Comparison of ENCODE assay signal across 11 mouse cellular contexts in genomic region chr5:102629362-102629771, GRCm38 (mm10).
DNase-seq lines count a peak whose midpoint lies in the region; ATAC-seq and TF ChIP-seq lines count a peak whose summit lies in the region.
"Had no signal": no experiment of that assay in that cellular context is flagged by ENCODE, and none has a peak within 500 bp of the region (broad histone marks: within the 10 kb centered on the region; RNA-seq: fewer than 3 reads in every experiment).

No protein-coding gene starts in this region.

- no peak overlapping the region for H3K4me2 ChIP-seq in lung, postnatal 0 days (replicated peaks; ENCODE audit: low read depth, low read length)
- H3K4me2 ChIP-seq: forebrain, embryonic 12.5 days had no signal

- peaks cover 15% of the 10 kb centered on the region for H3K4me1 ChIP-seq in bone marrow macrophage, adult 2 months (ENCODE audit: control insufficient read depth, insufficient read depth, low read length)
- H3K4me1 ChIP-seq in lung, postnatal 0 days (ENCODE audit: insufficient read depth, low read depth, low read length) = no peaks in the 10 kb centered on the region; the same call in 1 of the 2 replicates
- H3K4me1 ChIP-seq in thymus, adult 2 months (replicated peaks; ENCODE audit: control insufficient read depth, insufficient read depth, low read length) = no peaks in the 10 kb centered on the region
- H3K4me1 ChIP-seq: forebrain, embryonic 12.5 days had no signal

- TF ChIP-seq EP300 in lung, postnatal 0 days (IDR thresholded peaks at IDR 0.05) = no peak

- no peak overlapping the region for H3K4me3 ChIP-seq in bone marrow macrophage, adult 2 months (ENCODE audit: insufficient read depth, low read length)
- H3K4me3 ChIP-seq in lung, postnatal 0 days (ENCODE audit: low read depth, low read length) = no peak overlapping the region
- H3K4me3 ChIP-seq in thymus, adult 2 months (ENCODE audit: control insufficient read depth, insufficient read depth, low read length) = no peak overlapping the region
- H3K4me3 ChIP-seq: forebrain, embryonic 12.5 days had no signal

- H3K27me3 ChIP-seq in lung, postnatal 0 days (replicated peaks; ENCODE audit: insufficient read depth, low read length) = no peaks in the 10 kb centered on the region
- H3K27me3 ChIP-seq in thymus, adult 2 months (ENCODE audit: control insufficient read depth, insufficient read depth, low read length) = no peaks in the 10 kb centered on the region
- H3K27me3 ChIP-seq: forebrain, embryonic 12.5 days had no signal

- no peak overlapping the region for H3K9ac ChIP-seq in lung, postnatal 0 days (replicated peaks; ENCODE audit: low read depth)
- H3K9ac ChIP-seq: forebrain, embryonic 12.5 days had no signal

- H3K36me3 ChIP-seq in lung, postnatal 0 days (ENCODE audit: insufficient read depth, low read length) = no peaks in the 10 kb centered on the region
- no peaks in the 10 kb centered on the region for H3K36me3 ChIP-seq in thymus, adult 2 months (ENCODE audit: control insufficient read depth, insufficient read depth, low read length)
- H3K36me3 ChIP-seq: forebrain, embryonic 12.5 days had no signal

- peak; percentile 93 for ATAC-seq in lung, postnatal 0 days
- ATAC-seq: hindbrain, postnatal 0 days had no signal

- no peak for TF ChIP-seq POLR2A in bone marrow macrophage, adult 2 months (IDR thresholded peaks at IDR 0.05; ENCODE audit: borderline replicate concordance, low read depth, low read length)
- no peak for TF ChIP-seq POLR2A in thymus, adult 2 months (IDR thresholded peaks at IDR 0.05; ENCODE audit: control insufficient read depth, extremely low read depth, insufficient read depth, low read length, poor library complexity)

- WGBS in lung, postnatal 0 days = 49% methylated on average over 11 of the region's 11 CpGs
- WGBS in thymus, adult 2 months = 82% methylated on average over 11 of the region's 11 CpGs

- H3K27ac ChIP-seq in bone marrow macrophage, adult 2 months (ENCODE audit: insufficient read depth, low read depth, low read length) = peak overlapping the region; percentile 56
- H3K27ac ChIP-seq in lung, postnatal 0 days (ENCODE audit: low read length) = no peak overlapping the region
- H3K27ac ChIP-seq in thymus, adult 2 months (ENCODE audit: control insufficient read depth, insufficient read depth, low read length) = no peak overlapping the region
- H3K27ac ChIP-seq: forebrain, embryonic 12.5 days; hindbrain, postnatal 0 days had no signal

- peak; percentile 8 for DNase-seq in embryo, embryonic 10.5 days (ENCODE audit: low spot score)
- no peak for DNase-seq in embryo, embryonic 10 days (ENCODE audit: low spot score)
- peak; percentile 28 to 70 for DNase-seq in gastrocnemius, postnatal 4 days (ENCODE audit: low spot score in 2 of 2)
- DNase-seq in lung, postnatal 0 days (ENCODE audit: low spot score) = peak; percentile 83
- no peak for DNase-seq in T-cell, adult 2 months (ENCODE audit: low spot score)
- DNase-seq in thymus, adult 2 months = no peak
- no peak for DNase-seq in layer of hippocampus, adult 9-11 months
- DNase-seq: cerebellum, adult 11-12 months had no signal

- TF ChIP-seq CTCF in bone marrow macrophage, adult 2 months (IDR thresholded peaks at IDR 0.05; ENCODE audit: low read depth, low read length) = no peak
- 0 out of 2 replicates have a peak, but pooled peaks have one; percentile 15 for TF ChIP-seq CTCF in lung, postnatal 0 days (IDR thresholded peaks at IDR 0.05)
- TF ChIP-seq CTCF in thymus, adult 2 months (IDR thresholded peaks at IDR 0.05; ENCODE audit: borderline replicate concordance, control insufficient read depth, extremely low read depth, insufficient read depth, low read length, poor library complexity) = no peak

- no peaks in the 10 kb centered on the region for H3K9me3 ChIP-seq in lung, postnatal 0 days (ENCODE audit: low read length)
- H3K9me3 ChIP-seq: forebrain, embryonic 12.5 days had no signal

Comparison
In these comparisons a context has a peak if more than half of its experiments do, and no peak if none do; other contexts are left out.
1. DNase-seq: peak in embryo, embryonic 10.5 days (single experiment), gastrocnemius, postnatal 4 days (2 of 2) and lung, postnatal 0 days (single experiment); none in embryo, embryonic 10 days (single experiment), T-cell, adult 2 months (single experiment), thymus, adult 2 months (single experiment) and layer of hippocampus, adult 9-11 months (single experiment).